Mouse (Mus musculus): Measurements from ENCODE around the gene Tcirg1.
A peak's percentile ranks its signal among the peaks of the same experiment; 100 is the strongest.

Gene Tcirg1

DNA sequence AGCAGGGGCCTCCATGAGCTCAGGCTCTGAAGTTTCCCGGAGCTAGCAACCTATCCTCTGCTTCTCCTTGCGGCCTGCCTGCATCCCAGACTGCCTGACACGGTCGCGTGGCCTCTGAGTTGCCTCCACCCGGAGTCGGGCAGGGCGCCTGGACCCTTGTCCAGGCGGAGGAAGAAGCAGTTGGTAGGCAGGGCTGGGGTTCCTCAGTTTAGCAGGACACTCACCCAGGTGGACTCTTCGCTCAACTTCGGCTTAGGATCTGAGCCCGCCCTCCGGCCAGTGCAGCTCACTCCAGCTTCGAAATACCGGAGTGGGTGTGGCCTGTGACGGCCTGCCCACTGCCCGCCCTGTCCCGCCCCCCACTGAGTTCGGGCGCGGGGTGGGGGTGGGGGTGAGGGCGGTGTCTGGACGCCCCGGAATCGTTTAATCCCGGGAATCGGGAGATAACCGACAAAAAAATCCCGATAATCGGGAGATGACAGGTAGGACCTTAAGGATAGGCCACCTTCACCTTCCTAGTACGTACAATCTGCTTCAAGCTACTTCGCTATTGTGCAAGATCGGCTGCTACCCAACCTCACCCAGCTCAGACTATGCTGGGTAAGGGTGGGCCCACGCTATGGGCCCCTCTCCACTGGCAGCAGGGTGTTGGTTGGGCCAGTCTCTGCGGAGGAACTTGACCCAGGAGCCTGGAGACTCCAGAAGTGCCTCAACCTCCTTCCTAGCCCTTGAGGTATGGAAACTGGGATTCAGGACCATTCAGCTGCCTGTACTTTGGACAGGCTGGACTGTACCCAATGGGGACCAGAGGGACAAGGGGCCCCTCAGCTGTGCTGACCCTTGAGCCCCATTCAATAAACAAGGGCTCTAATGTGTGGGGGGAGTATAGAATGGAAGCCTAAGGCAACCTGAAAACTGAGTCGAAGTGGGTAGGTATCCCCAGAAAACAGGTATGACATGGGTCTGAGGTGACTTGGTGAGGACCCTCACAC, at the start of gene Tcirg1:
Tcirg1 (minus strand) TSS at position 339 of the 992 bp plus-strand sequence.
- DNase-seq (ENCODE audit: low spot score in 2 of 2): peak; percentile 63 to 76

DNA sequence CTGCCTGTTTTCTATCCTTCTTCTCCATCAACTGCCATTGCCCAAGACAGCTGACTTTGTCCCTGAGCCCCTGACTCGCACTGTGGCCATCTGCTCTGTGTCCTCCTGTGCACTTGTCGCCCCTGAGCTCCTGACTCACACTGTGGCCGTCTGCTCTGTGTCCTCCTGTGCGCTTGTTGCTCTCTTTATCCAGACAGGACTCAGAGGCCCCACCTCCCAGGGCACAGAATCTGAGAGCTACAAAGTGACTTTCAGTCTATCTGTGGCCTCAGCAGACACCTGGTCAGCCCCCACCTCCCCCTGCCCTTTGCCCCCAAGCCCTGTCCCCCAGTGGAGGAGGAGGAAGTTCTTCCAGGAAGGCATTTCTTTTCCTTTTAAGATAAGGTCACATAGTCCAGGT, 48.9 kb upstream of the Tcirg1 start:
- no peak for DNase-seq (ENCODE audit: low spot score in 2 of 2)

DNA sequence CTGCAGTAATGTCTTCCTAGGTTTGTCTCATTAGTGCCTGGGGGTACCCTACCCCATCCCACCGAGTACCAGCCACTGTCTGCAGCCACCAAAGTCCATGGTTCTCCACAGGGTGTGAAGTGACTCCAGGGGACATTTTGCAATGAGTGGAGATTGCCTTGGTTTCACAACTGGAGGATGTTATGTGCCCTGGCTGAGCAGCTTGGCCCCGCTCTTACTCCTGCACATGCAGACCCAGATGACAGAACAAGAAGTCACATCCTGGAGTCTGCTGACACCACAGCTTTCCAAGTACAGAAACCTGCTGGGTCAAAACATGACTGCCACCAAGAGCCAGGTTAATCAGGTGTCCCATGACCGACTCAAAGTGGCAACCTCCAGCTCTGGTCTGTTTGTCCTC, 48.1 kb upstream of the Tcirg1 start:
- no peak for DNase-seq (ENCODE audit: low spot score in 2 of 2)

DNA sequence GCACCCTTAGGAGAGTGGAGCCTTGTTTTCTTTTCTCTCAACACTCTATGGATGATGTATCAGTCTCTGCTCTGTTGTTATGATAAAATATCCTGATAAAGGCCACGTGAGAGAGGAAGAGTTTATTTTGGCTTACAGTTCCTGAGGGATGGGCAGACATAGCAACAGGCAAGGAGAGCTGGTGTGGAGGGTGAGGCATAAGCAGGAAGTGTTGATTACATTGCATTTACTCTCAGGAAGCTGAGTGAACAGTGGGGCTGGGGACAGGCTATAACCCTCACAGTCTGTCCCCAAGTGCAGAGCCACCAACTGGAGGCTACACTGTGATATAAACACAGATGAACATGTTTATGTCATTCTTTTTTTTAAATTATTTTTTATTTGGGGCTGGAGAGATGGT, 45.2 kb upstream of the Tcirg1 start:
- no peak for DNase-seq (ENCODE audit: low spot score in 2 of 2)

- no peak for DNase-seq (ENCODE audit: low spot score in 2 of 2)
These were observed 44.5 kb upstream of the Tcirg1 start for GRCm38 (mm10) chr19:3951461-3951860.

DNA sequence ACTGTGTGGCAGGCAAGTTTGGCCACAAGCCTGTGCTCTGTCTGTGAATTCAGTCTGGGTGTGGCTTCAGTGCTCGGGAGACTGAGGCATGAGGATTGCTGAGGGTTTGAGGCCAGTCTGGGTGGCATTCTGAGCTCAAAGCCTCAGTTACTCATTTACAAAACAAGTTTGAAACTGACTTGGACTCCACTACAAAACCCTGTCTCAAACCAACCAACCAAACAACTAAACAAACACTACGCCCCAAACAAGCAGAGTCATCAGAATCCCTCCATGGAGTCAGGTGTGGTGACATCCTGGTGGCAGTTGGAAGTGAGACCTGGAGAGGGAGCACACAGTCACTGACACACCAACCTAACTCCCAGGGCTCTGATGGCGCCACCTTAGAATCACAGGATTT, 43.4 kb upstream of the Tcirg1 start:
- DNase-seq (ENCODE audit: low spot score in 2 of 2): no peak

DNA sequence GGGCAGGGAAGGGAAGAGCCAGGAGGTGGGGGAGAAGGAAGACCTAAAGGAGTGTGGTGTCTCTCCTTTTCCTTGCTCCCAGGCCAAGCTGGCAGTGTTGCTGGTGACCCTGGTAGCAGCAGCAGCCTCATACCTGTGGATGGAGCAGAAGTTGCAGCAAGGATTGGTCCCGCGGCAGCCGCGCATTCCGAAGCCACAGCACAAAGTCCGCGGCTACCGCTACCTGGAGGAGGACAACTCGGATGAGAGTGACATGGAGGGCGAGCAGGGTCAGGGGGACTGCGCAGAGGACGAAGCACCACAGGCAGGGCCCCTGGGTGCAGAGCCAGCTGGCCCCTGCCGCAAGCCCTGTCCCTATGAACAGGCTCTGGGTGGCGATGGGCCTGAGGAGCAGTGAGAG, 41.6 kb upstream of the Tcirg1 start:
- DNase-seq (ENCODE audit: low spot score in 2 of 2): no peak

DNA sequence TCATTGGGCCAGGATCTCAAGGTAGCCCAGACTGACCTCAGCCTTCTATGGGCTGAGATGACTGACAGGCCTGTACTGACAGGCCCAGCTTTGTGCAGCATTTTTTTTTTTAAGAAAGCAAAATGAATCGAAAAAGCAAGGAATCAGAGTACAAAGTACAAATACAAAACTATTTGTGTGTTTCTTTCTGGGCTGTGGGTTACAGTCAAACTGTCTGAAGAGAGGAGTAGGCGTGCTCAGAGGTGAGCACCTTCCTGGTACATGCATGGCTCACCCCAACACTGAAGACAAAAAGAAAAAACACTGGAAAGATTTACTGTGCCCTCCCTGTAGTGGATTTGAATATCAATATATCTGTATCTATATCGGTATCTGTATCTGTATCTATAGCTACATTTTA, 40.9 kb upstream of the Tcirg1 start:
- DNase-seq (ENCODE audit: low spot score in 2 of 2): no peak

- peak in 1 of 2 experiments; percentile 80 for DNase-seq (ENCODE audit: low spot score in 2 of 2)
These were observed 39.8 kb upstream of the Tcirg1 start for GRCm38 (mm10) chr19:3946715-3947114.

DNA sequence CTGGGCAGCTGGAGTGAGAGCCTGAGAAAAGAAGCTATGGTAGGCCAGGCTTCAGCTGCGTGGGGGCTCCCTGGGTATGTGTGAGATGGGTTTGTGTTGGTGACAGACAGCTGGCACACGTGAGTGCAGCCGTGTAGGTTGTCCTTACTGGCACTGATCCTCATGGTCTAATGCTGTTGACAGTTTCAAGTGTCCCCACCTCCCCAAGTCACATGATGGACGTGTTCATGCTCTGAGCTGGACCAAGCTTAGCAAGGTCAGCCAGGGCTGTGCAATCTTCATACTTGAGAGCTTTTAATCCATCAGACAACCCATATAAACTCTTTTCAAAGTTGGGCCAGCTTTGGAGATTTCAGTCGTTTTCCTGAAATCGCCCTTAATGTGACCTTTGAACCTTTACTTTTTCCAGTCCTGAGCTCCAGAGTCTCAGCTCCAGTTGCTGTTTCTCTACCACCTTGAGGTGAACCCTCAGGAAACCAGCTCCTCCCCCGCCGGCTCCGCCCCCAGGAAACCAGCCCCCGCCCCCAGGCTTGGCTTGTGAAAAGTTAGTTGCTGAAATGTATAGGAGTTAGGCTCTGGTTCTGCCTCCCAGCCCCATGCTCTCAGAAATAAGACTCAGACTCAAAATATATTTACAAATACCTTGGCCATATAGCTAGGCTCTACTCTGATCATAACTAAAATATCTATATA, 39.1 kb upstream of the Tcirg1 start:
- DNase-seq (ENCODE audit: low spot score in 2 of 2): peak in 1 of 2 experiments; percentile 71

GRCm38 (mm10) chr19:3942986-3943735, 36.2 kb upstream of the Tcirg1 start:
- peak; percentile 47 to 86 for DNase-seq (ENCODE audit: low spot score in 2 of 2)

DNA sequence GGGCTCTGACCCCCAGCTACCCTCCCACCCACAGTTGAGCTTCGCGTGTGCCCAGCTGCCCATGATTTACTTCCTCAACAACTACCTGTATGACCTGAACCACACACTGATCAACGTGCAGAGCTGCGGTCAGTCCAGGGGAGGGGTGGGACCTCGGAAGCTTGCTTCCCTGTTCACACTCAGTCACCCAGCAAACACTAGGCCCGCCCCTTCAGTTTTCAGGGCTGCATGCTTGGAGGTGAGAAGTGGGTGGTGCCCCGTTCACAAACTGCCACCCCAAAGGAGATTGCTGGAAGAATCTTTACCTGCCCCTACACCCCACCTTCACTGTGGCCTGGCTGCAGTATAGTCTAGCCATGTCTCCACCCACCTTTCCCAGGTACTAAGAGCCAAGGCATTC, 35.4 kb upstream of the Tcirg1 start:
- DNase-seq (ENCODE audit: low spot score in 2 of 2): no peak

- DNase-seq (ENCODE audit: low spot score in 2 of 2): peak; percentile 43 to 81
These were observed 29.2 kb upstream of the Tcirg1 start for GRCm38 (mm10) chr19:3935896-3936850.

- DNase-seq (ENCODE audit: low spot score in 2 of 2): peak; percentile 50 to 79
These were observed 28.3 kb upstream of the Tcirg1 start, which contains the start of gene Unc93b1 for GRCm38 (mm10) chr19:3935032-3935895. Unc93b1 (plus strand) TSS chr19:3935186.

DNA sequence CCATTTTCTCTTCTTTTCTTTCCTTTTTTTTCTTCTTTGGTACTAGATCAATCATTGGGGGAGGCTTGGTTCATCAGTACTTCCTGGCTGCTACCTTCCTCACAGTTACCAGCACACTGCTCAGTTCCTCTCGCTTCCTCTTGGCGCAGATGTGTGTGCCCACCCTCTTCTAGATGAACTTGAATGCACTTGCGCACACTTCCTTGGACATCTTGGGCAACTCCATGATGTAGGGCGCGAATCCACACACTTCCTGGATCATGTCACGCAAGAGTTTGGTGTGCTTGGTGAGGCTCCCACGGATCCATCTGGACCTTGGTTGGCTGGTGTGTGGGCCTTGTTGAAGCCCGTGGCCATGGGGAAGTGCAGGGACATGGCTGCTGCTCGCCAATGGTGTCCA, 24.8 kb upstream of the Tcirg1 start:
- DNase-seq (ENCODE audit: low spot score in 2 of 2): no peak

DNA sequence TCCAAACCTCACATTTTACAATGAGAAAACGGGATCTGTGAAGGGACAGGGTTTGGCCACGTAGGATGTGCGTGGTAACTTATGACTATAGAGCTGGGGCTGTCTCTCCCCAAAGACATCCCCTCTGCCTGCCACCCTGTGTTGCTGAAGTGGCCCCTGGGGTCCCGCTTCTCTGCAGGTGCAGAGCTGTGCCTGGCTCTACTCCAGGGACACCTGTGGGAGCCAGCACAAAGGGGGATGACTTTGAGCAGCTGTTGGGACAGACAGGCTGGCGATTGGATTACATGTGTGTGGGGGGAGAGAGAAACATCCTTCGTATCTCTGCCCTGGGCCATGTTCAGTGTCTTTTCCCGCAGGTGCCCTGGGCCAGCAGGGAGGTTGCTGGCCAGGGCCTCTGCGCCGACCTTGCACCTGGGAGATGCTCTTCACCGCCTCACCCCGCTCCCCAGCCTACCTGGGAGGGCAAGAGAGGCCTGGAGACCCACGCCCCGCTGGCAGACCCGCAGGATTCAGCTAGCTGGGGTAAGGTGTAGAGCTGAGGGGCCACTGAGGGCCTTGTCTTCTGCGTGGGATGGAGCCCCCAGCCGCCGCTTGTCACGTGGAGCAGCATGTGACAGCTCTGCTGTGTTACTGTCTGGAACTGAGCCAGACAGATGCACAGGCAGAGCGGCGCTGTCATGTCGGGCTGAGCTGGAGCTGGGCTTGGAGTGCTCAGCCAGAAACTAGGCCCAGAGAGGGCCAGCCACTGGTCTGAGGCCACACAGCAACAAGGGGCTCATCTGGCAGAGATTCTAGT, 23.5 kb upstream of the Tcirg1 start:
- DNase-seq (ENCODE audit: low spot score in 2 of 2): no peak

DNA sequence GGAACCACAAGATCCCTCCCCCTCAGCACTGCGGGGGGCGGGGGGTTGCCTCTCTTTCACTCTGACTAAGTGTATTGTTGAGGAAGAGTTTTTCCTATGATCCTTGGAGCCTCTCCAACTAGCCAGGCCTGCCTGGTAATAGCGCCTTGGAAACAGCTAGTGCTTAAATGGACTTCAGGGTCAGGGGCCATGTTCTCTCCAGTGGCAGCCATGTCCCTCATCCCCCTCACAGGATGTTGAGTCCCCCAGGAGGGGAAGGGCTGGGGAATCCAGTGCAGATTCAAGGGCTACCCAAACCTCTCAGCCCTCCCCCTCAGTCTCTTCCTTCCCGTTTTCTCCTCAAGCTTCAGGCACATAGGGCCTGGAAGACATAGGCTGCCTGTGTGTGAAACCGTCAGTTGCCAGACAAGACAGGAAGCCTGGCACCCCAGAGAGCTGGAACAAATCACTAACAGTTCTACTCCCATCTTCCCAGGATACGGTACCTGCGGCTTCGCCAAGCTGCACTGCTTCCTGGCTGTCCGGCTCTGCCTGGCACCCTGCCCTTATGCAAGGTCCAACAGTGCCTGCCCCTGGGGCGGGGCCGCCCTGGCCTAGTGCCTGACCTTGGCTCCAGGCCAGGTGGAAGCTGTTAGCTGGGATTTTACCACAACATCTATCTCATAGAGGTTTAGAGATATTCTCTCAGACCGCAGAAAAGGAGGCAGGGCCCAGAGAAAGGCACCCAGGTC, 22.4 kb upstream of the Tcirg1 start, which contains the start of gene Aldh3b1:
Aldh3b1 (minus strand) TSS at position 598 of the 731 bp plus-strand sequence.
- DNase-seq (ENCODE audit: low spot score in 2 of 2): peak; percentile 41 to 66

DNA sequence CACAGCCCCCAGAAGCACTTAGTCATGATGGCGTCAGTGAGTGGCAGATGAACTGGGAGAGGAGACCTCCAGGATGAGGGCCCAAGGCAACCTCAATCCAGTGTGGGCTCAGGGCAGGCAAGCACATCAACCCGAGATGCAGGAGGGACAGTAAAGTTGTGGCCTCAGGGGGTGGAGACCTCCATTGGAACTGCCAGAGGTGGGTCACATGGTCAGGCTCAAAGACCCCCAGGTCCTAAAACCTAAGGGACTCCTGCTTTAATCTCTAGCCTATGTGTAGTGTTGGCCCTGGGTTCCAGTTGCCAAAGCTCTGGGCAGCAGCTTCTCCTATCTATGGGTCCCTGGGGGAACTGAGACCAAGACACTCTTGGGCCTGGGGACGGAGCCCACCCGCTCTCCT, 21.8 kb upstream of the Tcirg1 start:
- no peak for DNase-seq (ENCODE audit: low spot score in 2 of 2)
